In the genomic region with DNA sequence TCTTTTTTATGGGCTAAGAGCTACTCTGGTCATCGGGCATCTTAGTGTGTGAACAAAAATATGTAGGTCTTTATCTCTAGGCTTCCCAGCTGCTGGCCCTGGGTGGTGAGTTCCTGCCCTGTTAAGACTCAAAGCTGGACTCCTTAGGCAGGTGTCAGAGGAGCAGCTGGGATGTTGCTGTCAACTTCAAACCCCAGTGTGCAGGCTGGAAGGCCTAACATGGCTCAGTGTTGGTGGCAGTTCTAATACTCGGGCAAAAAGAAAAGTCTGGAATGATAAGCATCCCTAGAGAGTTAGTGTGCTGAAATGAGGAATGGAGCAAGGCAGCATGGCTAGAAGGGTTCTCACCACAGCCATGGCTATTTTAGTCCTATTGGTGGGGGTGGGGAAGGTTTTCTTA, we compare ENCODE assay signal across 9 mouse cellular contexts. TPM values are rescaled to one million over a fixed set of nuclear protein-coding genes. Genes with fewer than 3 reads are reported as not detected.
DNase-seq lines count a peak whose midpoint lies in the region; ATAC-seq and TF ChIP-seq lines count a peak whose summit lies in the region.
"Had no signal": no experiment of that assay in that cellular context is flagged by ENCODE, and none has a peak within 500 bp of the region (broad histone marks: within the 10 kb centered on the region; RNA-seq: fewer than 3 reads in every experiment).

No protein-coding gene starts in this region.

- TF ChIP-seq CTCF in cerebellum, adult 2 months (IDR thresholded peaks at IDR 0.05; ENCODE audit: borderline replicate concordance, insufficient read depth, low read depth, low read length): no peak

- no peaks in the 10 kb centered on the region for H3K9me3 ChIP-seq in embryonic facial prominence, embryonic 14.5 days (ENCODE audit: control insufficient read depth, low read length)
- no peaks in the 10 kb centered on the region for H3K9me3 ChIP-seq in heart, embryonic 16.5 days (replicated peaks; ENCODE audit: control insufficient read depth, low read length)
- H3K9me3 ChIP-seq: stomach, embryonic 15.5 days had no signal

- no peak overlapping the region for H3K9ac ChIP-seq in embryonic facial prominence, embryonic 14.5 days (ENCODE audit: low read depth, low read length)
- H3K9ac ChIP-seq in heart, embryonic 16.5 days (ENCODE audit: low read length): no peak overlapping the region
- H3K9ac ChIP-seq: stomach, embryonic 15.5 days had no signal

- WGBS in cerebellum, adult 2 months: 39% methylated on average over 2 of the region's 2 CpGs
- WGBS in embryonic facial prominence, embryonic 14.5 days: 68% methylated on average over 2 of the region's 2 CpGs
- 11% methylated on average over 2 of the region's 2 CpGs for WGBS in heart, embryonic 16.5 days

- no peak overlapping the region for H3K4me2 ChIP-seq in embryonic facial prominence, embryonic 14.5 days (ENCODE audit: low read depth, low read length)
- H3K4me2 ChIP-seq in heart, embryonic 16.5 days (ENCODE audit: low read depth, low read length): peak overlapping the region; percentile 1; the same call in 1 of the 2 replicates
- H3K4me2 ChIP-seq: stomach, embryonic 15.5 days had no signal

- peak overlapping the region; percentile 62; the same call in 1 of the 2 replicates for H3K27ac ChIP-seq in cerebellum, adult 2 months (ENCODE audit: insufficient read depth, low read length)
- H3K27ac ChIP-seq in embryonic facial prominence, embryonic 14.5 days (replicated peaks; ENCODE audit: low read depth, low read length): no peak overlapping the region
- H3K27ac ChIP-seq in heart, embryonic 16.5 days (ENCODE audit: low read length): peak overlapping the region; percentile 93

- H3K4me3 ChIP-seq in cerebellum, adult 2 months (replicated peaks; ENCODE audit: insufficient read depth, low read depth, low read length): no peak overlapping the region
- no peak overlapping the region for H3K4me3 ChIP-seq in embryonic facial prominence, embryonic 14.5 days (ENCODE audit: low read depth, low read length)
- H3K4me3 ChIP-seq in heart, embryonic 16.5 days (ENCODE audit: low read length): no peak overlapping the region
- H3K4me3 ChIP-seq: stomach, embryonic 15.5 days had no signal

- H3K4me1 ChIP-seq in cerebellum, adult 2 months (ENCODE audit: control insufficient read depth, insufficient read depth, low read length): peaks cover 29% of the 10 kb centered on the region
- peaks cover 36% of the 10 kb centered on the region for H3K4me1 ChIP-seq in embryonic facial prominence, embryonic 14.5 days (ENCODE audit: control insufficient read depth, insufficient read depth, low read length)
- H3K4me1 ChIP-seq in heart, embryonic 16.5 days (ENCODE audit: control insufficient read depth, insufficient read depth, low read length): peaks cover 56% of the 10 kb centered on the region

- H3K36me3 ChIP-seq in embryonic facial prominence, embryonic 14.5 days (ENCODE audit: control insufficient read depth, insufficient read depth, low read length): peaks cover 27% of the 10 kb centered on the region
- H3K36me3 ChIP-seq in heart, embryonic 16.5 days (ENCODE audit: control insufficient read depth, insufficient read depth): peaks cover 9% of the 10 kb centered on the region; the same call in 1 of the 2 replicates

- ATAC-seq in embryonic facial prominence, embryonic 14.5 days (ENCODE audit: low read depth): no peak; the same call in 1 of the 2 replicates
- peak; percentile 31; the same call in 1 of the 2 replicates for ATAC-seq in heart, embryonic 16.5 days (replicated peaks; ENCODE audit: extremely low read depth, insufficient read depth, low FRiP score)

- TF ChIP-seq POLR2A in cerebellum, adult 2 months (IDR thresholded peaks at IDR 0.05; ENCODE audit: borderline replicate concordance, insufficient read depth, low read length): no peak

- no peak for DNase-seq in cerebellum, adult 2 months
- DNase-seq in cerebellum, postnatal 4 days (ENCODE audit: low spot score in 2 of 2): no peak
- peak; percentile 40 for DNase-seq in embryonic facial prominence, embryonic 14.5 days (ENCODE audit: low spot score)
- peak; percentile 41 to 64 for DNase-seq in kidney, postnatal 4 days
- no peak for DNase-seq in spleen, postnatal 10 days (ENCODE audit: low spot score in 2 of 2)
- DNase-seq in thymus, postnatal 0 days (ENCODE audit: low spot score): no peak
- no peak for DNase-seq in cerebellum, adult 18-20 months

- H3K27me3 ChIP-seq in cerebellum, adult 2 months (ENCODE audit: control insufficient read depth, insufficient read depth, low read length): no peaks in the 10 kb centered on the region
- no peaks in the 10 kb centered on the region for H3K27me3 ChIP-seq in embryonic facial prominence, embryonic 14.5 days (replicated peaks; ENCODE audit: control insufficient read depth, insufficient read depth, low read length)
- H3K27me3 ChIP-seq in heart, embryonic 16.5 days (ENCODE audit: control insufficient read depth, insufficient read depth, low read length): no peaks in the 10 kb centered on the region
- H3K27me3 ChIP-seq: stomach, embryonic 15.5 days had no signal

RNA-seq across cellular contexts. Expression of gene Dgkd, which starts 27.8 kb away (rescaled TPM):
- polyA plus RNA-seq in cerebellum, adult 2 months (2012; rRNA removed): 109 and 126 TPM in 2 replicates
- 31.7 and 34.1 TPM in 2 replicates for polyA plus RNA-seq in embryonic facial prominence, embryonic 14.5 days (2014; fragmentation: Nextera tagmentation; extraction: Ambion mirVana)
- polyA plus RNA-seq in heart, embryonic 16.5 days (2015; fragmentation: Nextera tagmentation; extraction: Ambion mirVana): 22.6 and 25.0 TPM in 2 replicates
- polyA plus RNA-seq in thymus, postnatal 0 days (2015; fragmentation: Nextera tagmentation; extraction: Ambion mirVana): 73.7 and 80.7 TPM in 2 replicates

Comparison
In these comparisons a context has a peak if more than half of its experiments do, and no peak if none do; other contexts are left out.
1. DNase-seq: peak in embryonic facial prominence, embryonic 14.5 days (single experiment) and kidney, postnatal 4 days (2 of 2); none in cerebellum, adult 2 months (0 of 2), cerebellum, postnatal 4 days (0 of 2), spleen, postnatal 10 days (0 of 2), thymus, postnatal 0 days (single experiment) and cerebellum, adult 18-20 months (0 of 2).